Mouse (Mus musculus): ENCODE results near the gene 9330161L09Rik. TPM values are rescaled to one million over a fixed set of nuclear protein-coding genes. Genes with fewer than 3 reads are reported as not detected.
"Not testable (repeated sequence)": the region's sequence is repeated elsewhere in the genome, so short reads cannot be mapped to it uniquely, and the experiment has no call there.

Gene 9330161L09Rik
- polyA plus RNA-seq (2014; fragmentation: Nextera tagmentation; extraction: Ambion mirVana) = 0.42 and 0.43 TPM in 2 replicates

- peaks cover 3% of the 10 kb centered on the region for H3K36me3 ChIP-seq (replicated peaks; ENCODE audit: control insufficient read depth, insufficient read depth, low read depth, low read length)
- DNase-seq (ENCODE audit: low spot score) (no peak), ATAC-seq (replicated peaks; ENCODE audit: insufficient number of reproducible peaks, low FRiP score, low TSS enrichment, low read depth) (no peak)
- 96% methylated on average over 4 of the region's 4 CpGs for WGBS
- H3K9me3 ChIP-seq (replicated peaks; ENCODE audit: control insufficient read depth, low read length) = no peaks in the 10 kb centered on the region
- no peak within 1 kb of the TSS for H3K4me2 ChIP-seq (ENCODE audit: low read depth, low read length)
- H3K27me3 ChIP-seq (ENCODE audit: control insufficient read depth, insufficient read depth, low read length) = no peaks in the 10 kb centered on the region
- no peak within 1 kb of the TSS for H3K4me3 ChIP-seq (ENCODE audit: low read depth, low read length)
- no peaks in the 10 kb centered on the region for H3K4me1 ChIP-seq (ENCODE audit: control insufficient read depth, insufficient read depth, low read length)
- H3K27ac ChIP-seq (replicated peaks; ENCODE audit: low read depth, low read length) = no peak within 1 kb of the TSS
- H3K9ac ChIP-seq (replicated peaks; ENCODE audit: low read length) = no peak within 1 kb of the TSS
These were observed at the start of gene 9330161L09Rik for GRCm38 (mm10) chr12:103407720-103408119. 9330161L09Rik (minus strand) TSS chr12:103407820.

DNA sequence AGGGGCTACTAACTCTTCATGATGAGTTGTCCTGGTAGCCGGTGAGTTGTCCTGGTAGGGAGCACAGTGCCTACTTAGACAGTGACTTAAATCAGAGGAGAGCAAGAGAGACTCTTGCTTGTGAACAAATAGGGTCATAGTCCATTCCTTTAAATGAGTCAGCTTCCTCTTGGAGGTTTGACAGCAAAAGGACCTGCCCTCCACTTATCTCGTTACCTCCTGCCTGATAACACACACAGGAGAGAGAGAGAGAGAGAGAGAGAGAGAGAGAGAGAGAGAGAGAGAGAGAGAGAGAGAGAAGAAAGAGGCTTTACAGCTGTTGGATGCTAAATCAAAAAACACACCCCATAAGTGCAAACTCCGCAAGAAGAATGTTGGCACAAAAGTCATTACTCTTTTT is 49.5 kb upstream of the 9330161L09Rik start, which contains the start of gene Ifi27l2b:
Gene Ifi27l2b, minus strand, starts transcription at position 84 of the 400 bp plus-strand sequence.
- no peaks in the 10 kb centered on the region for H3K9me3 ChIP-seq (replicated peaks; ENCODE audit: control insufficient read depth, low read length)
- no peak within 1 kb of the TSS for H3K4me3 ChIP-seq (ENCODE audit: low read depth, low read length)
- 78% methylated on average over 3 of the region's 3 CpGs for WGBS
- H3K27ac ChIP-seq (replicated peaks; ENCODE audit: low read depth, low read length) = no peak within 1 kb of the TSS
- H3K4me1 ChIP-seq (ENCODE audit: control insufficient read depth, insufficient read depth, low read length) = no peaks in the 10 kb centered on the region
- H3K4me2 ChIP-seq (ENCODE audit: low read depth, low read length) = no peak within 1 kb of the TSS
- DNase-seq (ENCODE audit: low spot score) = no peak
- H3K27me3 ChIP-seq (ENCODE audit: control insufficient read depth, insufficient read depth, low read length) = no peaks in the 10 kb centered on the region
- no peaks in the 10 kb centered on the region for H3K36me3 ChIP-seq (replicated peaks; ENCODE audit: control insufficient read depth, insufficient read depth, low read depth, low read length)
- no peak for ATAC-seq (replicated peaks; ENCODE audit: insufficient number of reproducible peaks, low FRiP score, low TSS enrichment, low read depth)
- H3K9ac ChIP-seq (replicated peaks; ENCODE audit: low read length) = no peak within 1 kb of the TSS

DNA sequence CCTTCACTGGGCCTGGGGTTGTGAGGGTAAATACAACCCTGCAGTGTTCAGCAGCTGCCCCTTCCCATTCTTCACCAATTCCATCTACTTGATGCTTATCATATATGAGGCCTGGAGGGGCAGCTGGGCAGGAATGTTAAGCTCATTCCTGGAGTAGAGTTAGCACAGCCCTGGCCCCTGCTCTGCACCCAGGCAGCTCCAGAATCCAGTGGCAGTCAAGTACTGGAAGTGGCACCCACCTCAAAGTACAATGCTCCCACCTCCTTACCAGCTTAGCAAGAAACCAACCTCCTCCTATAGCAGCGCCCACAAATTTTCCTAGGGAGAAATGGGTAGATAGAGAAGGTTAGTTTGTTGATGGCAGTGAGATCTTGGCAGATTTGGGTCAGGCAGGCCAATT is 49.1 kb upstream of the 9330161L09Rik start:
- not testable (repeated sequence) for H3K4me1 ChIP-seq (ENCODE audit: control insufficient read depth, insufficient read depth, low read length); DNase-seq (ENCODE audit: low spot score)
- WGBS = no CpG with 5 or more reads among the region's 1 CpGs

DNA sequence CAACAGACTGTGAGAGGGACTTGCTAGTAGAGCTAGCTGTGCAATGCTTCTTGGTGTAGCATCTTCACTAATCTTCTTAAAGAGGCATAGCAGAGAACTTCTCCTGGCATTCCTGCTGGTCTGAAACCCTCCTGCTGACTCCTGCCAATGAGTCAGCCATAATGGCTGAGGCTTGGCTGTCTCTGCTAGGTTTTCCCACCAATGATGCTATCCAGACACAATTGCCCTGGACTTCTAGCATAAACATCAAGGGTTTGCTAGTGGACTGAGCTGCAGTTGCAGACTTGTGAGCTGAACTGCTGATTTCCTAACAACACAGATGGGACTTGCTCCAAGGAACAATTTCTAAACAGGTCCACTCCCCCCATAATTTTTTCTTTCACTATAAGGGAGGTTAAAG is 45.7 kb upstream of the 9330161L09Rik start:
- no peak overlapping the region for H3K9ac ChIP-seq (replicated peaks; ENCODE audit: low read length)
- DNase-seq (ENCODE audit: low spot score) (no peak), ATAC-seq (replicated peaks; ENCODE audit: insufficient number of reproducible peaks, low FRiP score, low TSS enrichment, low read depth) (no peak)
- no peaks in the 10 kb centered on the region for H3K4me1 ChIP-seq (ENCODE audit: control insufficient read depth, insufficient read depth, low read length)
- H3K27ac ChIP-seq (replicated peaks; ENCODE audit: low read depth, low read length) = no peak overlapping the region
- no peaks in the 10 kb centered on the region for H3K9me3 ChIP-seq (replicated peaks; ENCODE audit: control insufficient read depth, low read length)
- H3K4me3 ChIP-seq (ENCODE audit: low read depth, low read length) = no peak overlapping the region
- no peak overlapping the region for H3K4me2 ChIP-seq (ENCODE audit: low read depth, low read length)
- no peaks in the 10 kb centered on the region for H3K27me3 ChIP-seq (ENCODE audit: control insufficient read depth, insufficient read depth, low read length)
- no peaks in the 10 kb centered on the region for H3K36me3 ChIP-seq (replicated peaks; ENCODE audit: control insufficient read depth, insufficient read depth, low read depth, low read length)

More for the DNA sequence above, 49.1 kb upstream of the 9330161L09Rik start:
- not testable (repeated sequence) for H3K36me3 ChIP-seq (replicated peaks; ENCODE audit: control insufficient read depth, insufficient read depth, low read depth, low read length); H3K9me3 ChIP-seq (replicated peaks; ENCODE audit: control insufficient read depth, low read length); H3K27me3 ChIP-seq (ENCODE audit: control insufficient read depth, insufficient read depth, low read length); ATAC-seq (replicated peaks; ENCODE audit: insufficient number of reproducible peaks, low FRiP score, low TSS enrichment, low read depth); H3K9ac ChIP-seq (replicated peaks; ENCODE audit: low read length); H3K4me3 ChIP-seq (ENCODE audit: low read depth, low read length); H3K27ac ChIP-seq (replicated peaks; ENCODE audit: low read depth, low read length); H3K4me2 ChIP-seq (ENCODE audit: low read depth, low read length)

GRCm38 (mm10) chr12:103445060-103445459 is 37.4 kb upstream of the 9330161L09Rik start:
- WGBS = 78% methylated on average over 3 of the region's 3 CpGs
- ATAC-seq (replicated peaks; ENCODE audit: insufficient number of reproducible peaks, low FRiP score, low TSS enrichment, low read depth) = no peak

DNA sequence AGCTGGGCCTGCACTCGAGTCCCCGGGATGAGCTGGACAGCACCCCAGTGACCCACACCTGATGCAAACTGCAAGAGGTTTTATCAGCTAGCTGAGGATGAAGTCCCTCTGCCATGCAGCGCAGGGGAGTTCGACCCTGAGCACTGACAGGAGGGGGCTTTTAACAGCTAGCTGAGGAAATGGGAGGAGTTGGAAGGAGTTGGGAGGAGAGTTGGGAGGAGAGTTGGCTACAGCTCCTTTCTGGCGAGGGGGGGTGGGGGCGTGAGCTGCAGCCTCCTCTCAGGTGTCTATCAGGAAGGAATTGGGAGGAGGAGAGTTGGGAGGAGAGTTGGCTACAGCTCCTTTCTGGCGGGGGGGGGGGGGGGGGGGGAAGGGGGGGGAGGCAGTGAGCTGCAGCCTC is 36.6 kb upstream of the 9330161L09Rik start:
- WGBS = 56% methylated on average over 4 of the region's 7 CpGs
- not testable (repeated sequence) for DNase-seq (ENCODE audit: low spot score); H3K27me3 ChIP-seq (ENCODE audit: control insufficient read depth, insufficient read depth, low read length); H3K4me1 ChIP-seq (ENCODE audit: control insufficient read depth, insufficient read depth, low read length); H3K4me2 ChIP-seq (ENCODE audit: low read depth, low read length); H3K4me3 ChIP-seq (ENCODE audit: low read depth, low read length); H3K27ac ChIP-seq (replicated peaks; ENCODE audit: low read depth, low read length); H3K36me3 ChIP-seq (replicated peaks; ENCODE audit: control insufficient read depth, insufficient read depth, low read depth, low read length); ATAC-seq (replicated peaks; ENCODE audit: insufficient number of reproducible peaks, low FRiP score, low TSS enrichment, low read depth); H3K9ac ChIP-seq (replicated peaks; ENCODE audit: low read length); H3K9me3 ChIP-seq (replicated peaks; ENCODE audit: control insufficient read depth, low read length)

More at GRCm38 (mm10) chr12:103445060-103445459, 37.4 kb upstream of the 9330161L09Rik start:
- no peaks in the 10 kb centered on the region for H3K27me3 ChIP-seq (ENCODE audit: control insufficient read depth, insufficient read depth, low read length)
- no peak overlapping the region for H3K4me3 ChIP-seq (ENCODE audit: low read depth, low read length)
- H3K9ac ChIP-seq (replicated peaks; ENCODE audit: low read length) = no peak overlapping the region
- H3K9me3 ChIP-seq (replicated peaks; ENCODE audit: control insufficient read depth, low read length) = no peaks in the 10 kb centered on the region
- H3K27ac ChIP-seq (replicated peaks; ENCODE audit: low read depth, low read length) = no peak overlapping the region
- no peaks in the 10 kb centered on the region for H3K36me3 ChIP-seq (replicated peaks; ENCODE audit: control insufficient read depth, insufficient read depth, low read depth, low read length)
- no peaks in the 10 kb centered on the region for H3K4me1 ChIP-seq (ENCODE audit: control insufficient read depth, insufficient read depth, low read length)
- no peak overlapping the region for H3K4me2 ChIP-seq (ENCODE audit: low read depth, low read length)
- no peak for DNase-seq (ENCODE audit: low spot score)

GRCm38 (mm10) chr12:103443524-103443923 is 35.9 kb upstream of the 9330161L09Rik start, which contains the start of gene Ifi27l2a:
Ifi27l2a (minus strand) TSS chr12:103443680.
- H3K9ac ChIP-seq (replicated peaks; ENCODE audit: low read length) = no peak within 1 kb of the TSS
- H3K36me3 ChIP-seq (replicated peaks; ENCODE audit: control insufficient read depth, insufficient read depth, low read depth, low read length) = no peaks in the 10 kb centered on the region
- H3K4me2 ChIP-seq (ENCODE audit: low read depth, low read length) = no peak within 1 kb of the TSS
- H3K9me3 ChIP-seq (replicated peaks; ENCODE audit: control insufficient read depth, low read length) = no peaks in the 10 kb centered on the region
- H3K4me3 ChIP-seq (ENCODE audit: low read depth, low read length) = no peak within 1 kb of the TSS
- no peaks in the 10 kb centered on the region for H3K4me1 ChIP-seq (ENCODE audit: control insufficient read depth, insufficient read depth, low read length)
- no peak for ATAC-seq (replicated peaks; ENCODE audit: insufficient number of reproducible peaks, low FRiP score, low TSS enrichment, low read depth)
- 54% methylated on average over 3 of the region's 3 CpGs for WGBS
- H3K27me3 ChIP-seq (ENCODE audit: control insufficient read depth, insufficient read depth, low read length) = no peaks in the 10 kb centered on the region
- no peak for DNase-seq (ENCODE audit: low spot score)
- no peak within 1 kb of the TSS for H3K27ac ChIP-seq (replicated peaks; ENCODE audit: low read depth, low read length)

DNA sequence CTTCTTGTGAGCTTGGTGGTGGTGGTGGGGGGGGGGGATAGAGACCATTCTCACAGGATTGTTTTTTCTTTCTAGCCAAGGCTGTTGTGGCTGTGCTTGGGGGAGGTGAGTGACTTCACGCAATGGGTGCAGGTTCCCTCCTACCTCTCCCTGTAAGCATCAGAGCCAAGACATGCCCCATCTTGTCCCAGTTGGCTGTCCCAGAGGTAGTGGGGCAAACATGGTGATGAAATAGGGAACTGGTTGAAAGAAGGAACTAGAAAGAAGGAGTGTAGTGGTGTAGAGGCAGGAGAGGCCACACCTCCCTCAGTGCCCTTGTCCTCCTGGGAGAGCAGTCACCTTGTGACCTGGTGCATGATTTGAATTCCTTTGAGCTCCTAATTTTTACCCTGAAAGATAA is 30.0 kb upstream of the 9330161L09Rik start:
- DNase-seq (ENCODE audit: low spot score) = no peak
- H3K4me3 ChIP-seq (ENCODE audit: low read depth, low read length) = no peak overlapping the region
- no peaks in the 10 kb centered on the region for H3K4me1 ChIP-seq (ENCODE audit: control insufficient read depth, insufficient read depth, low read length)
- no peaks in the 10 kb centered on the region for H3K27me3 ChIP-seq (ENCODE audit: control insufficient read depth, insufficient read depth, low read length)
- no peak overlapping the region for H3K9ac ChIP-seq (replicated peaks; ENCODE audit: low read length)
- WGBS = 73% methylated on average over 1 of the region's 1 CpGs
- ATAC-seq (replicated peaks; ENCODE audit: insufficient number of reproducible peaks, low FRiP score, low TSS enrichment, low read depth) = no peak
- no peaks in the 10 kb centered on the region for H3K36me3 ChIP-seq (replicated peaks; ENCODE audit: control insufficient read depth, insufficient read depth, low read depth, low read length)
- H3K27ac ChIP-seq (replicated peaks; ENCODE audit: low read depth, low read length) = no peak overlapping the region
- H3K9me3 ChIP-seq (replicated peaks; ENCODE audit: control insufficient read depth, low read length) = no peaks in the 10 kb centered on the region
- no peak overlapping the region for H3K4me2 ChIP-seq (ENCODE audit: low read depth, low read length)
